Mouse (Mus musculus) lung, adult 2 months (tissue): ENCODE measurements at regions not wholly inside any gene's neighbourhood (a gene's known extent, or its start where the extent isn't known, plus 50 kb on each side); places are given as distances from the start of the nearest gene placed in this dataset.

ENCODE experiments used
- CTCF ChIP-seq: fragments of 200-500 bp; IDR thresholded peaks from 2 replicates; pipeline ENCODE4 v1.5.1; 2011; ENCODE audit warnings: mild to moderate bottlenecking, low read length, control low read depth; ENCODE audit not compliant: insufficient read depth
- POLR2A ChIP-seq: fragments of 200-500 bp; IDR thresholded peaks from 2 replicates; pipeline ENCODE4 v1.6.1; 2011; ENCODE audit warnings: low read depth, mild to moderate bottlenecking, control low read depth, low read length, borderline replicate concordance; ENCODE audit errors: extremely low read depth

DNA sequence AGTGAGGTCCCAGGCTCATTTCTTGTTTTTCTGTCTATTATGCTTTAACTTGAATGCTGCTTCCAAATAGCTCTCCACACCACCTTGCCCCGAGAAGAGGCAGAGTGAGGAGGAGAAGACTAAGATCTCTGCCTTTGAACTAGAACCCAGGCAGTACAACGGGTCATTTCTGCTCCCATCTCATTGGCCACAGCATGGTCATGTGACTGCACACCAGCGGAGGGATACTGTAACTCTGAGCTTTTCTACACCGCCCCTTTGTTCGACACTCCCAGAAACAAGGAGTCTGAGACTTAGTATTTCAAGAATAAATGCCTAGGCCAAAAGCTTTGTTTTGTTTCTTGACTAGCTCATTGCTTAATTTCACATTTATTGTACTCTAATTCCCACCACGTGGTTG is 230.5 kb upstream of the Habp2 start:
- TF ChIP-seq CTCF = no peak
- TF ChIP-seq POLR2A = no peak
